Mouse (Mus musculus) MEL (cell line): ENCODE data around the gene Osbpl8. TPM values are rescaled to one million over a fixed set of nuclear protein-coding genes. Genes with fewer than 3 reads are reported as not detected.
A peak's percentile ranks its signal among the peaks of the same experiment; 100 is the strongest.

Source experiments
- DNase-seq: peaks from one replicate; pipeline ENCODE4 v3.0.0; 2011; ENCODE audit warnings: low read depth, low spot score
- H3K27ac ChIP-seq: 2 replicates; pipeline ENCODE4 v1.5.1; 2012; ENCODE audit warnings: low read depth, mild to moderate bottlenecking, control low read depth, low read length, moderate library complexity; ENCODE audit not compliant: control insufficient read depth
- H3K27me3 ChIP-seq, 2 experiments: fragments of 150-350 bp in 1 of 2; sonication (generic) in 1 of 2; 2 replicates each; pipeline ENCODE4 v1.6.1; 2012; ENCODE audit warnings: low read length in 2 of 2, mild to moderate bottlenecking in 2 of 2, improper control_type of control experiment in 1 of 2, moderate library complexity in 1 of 2; ENCODE audit not compliant: insufficient read depth in 2 of 2, control insufficient read depth in 1 of 2
- H3K36me3 ChIP-seq, 2 experiments: 2 replicates each; pipeline ENCODE4 v1.6.1; 2012 to 2014; ENCODE audit warnings: low read length in 2 of 2, improper control_type of control experiment in 1 of 2, inconsistent platforms in 1 of 2, mild to moderate bottlenecking in 1 of 2; ENCODE audit not compliant: insufficient read depth in 2 of 2, control insufficient read depth in 1 of 2
- H3K4me1 ChIP-seq, 2 experiments: fragments of 150-350 bp in 1 of 2; sonication (generic) in 1 of 2; 2 replicates each; pipeline ENCODE4 v1.6.1; 2012; ENCODE audit warnings: low read length in 2 of 2, improper control_type of control experiment in 1 of 2, mild to moderate bottlenecking in 1 of 2; ENCODE audit not compliant: insufficient read depth in 2 of 2, control insufficient read depth in 1 of 2
- H3K4me3 ChIP-seq, 2 experiments: fragments of 150-350 bp in 1 of 2; sonication (generic) in 1 of 2; 2 replicates each; pipeline ENCODE4 v1.5.1; 2012; ENCODE audit warnings: low read depth in 2 of 2, low read length in 2 of 2, mild to moderate bottlenecking in 2 of 2, moderate library complexity in 2 of 2, control low read depth in 1 of 2, improper control_type of control experiment in 1 of 2; ENCODE audit not compliant: control insufficient read depth in 1 of 2, insufficient read depth in 1 of 2
- H3K79me2 ChIP-seq: 2 replicates; pipeline ENCODE4 v1.6.1; 2012; ENCODE audit warnings: mild to moderate bottlenecking, low read length, moderate library complexity; ENCODE audit not compliant: control insufficient read depth, poor library complexity, insufficient read depth
- H3K9ac ChIP-seq: 2 replicates; pipeline ENCODE4 v1.6.1; 2012; ENCODE audit warnings: low read depth, mild to moderate bottlenecking, control low read depth, low read length, moderate library complexity; ENCODE audit not compliant: control insufficient read depth, poor library complexity, severe bottlenecking
- H3K9me3 ChIP-seq: fragments of 150-350 bp; sonication (generic); replicated peaks from 2 replicates; pipeline ENCODE4 v1.6.1; 2012; ENCODE audit warnings: mild to moderate bottlenecking, low read length, improper control_type of control experiment, moderate library complexity; ENCODE audit not compliant: insufficient read depth
- CHD1 ChIP-seq: IDR thresholded peaks from 2 replicates; pipeline ENCODE4 v1.6.1; 2012; ENCODE audit warnings: low read depth, mild to moderate bottlenecking, inconsistent platforms, low read length, improper control_type of control experiment
- CHD2 ChIP-seq: IDR thresholded peaks from 2 replicates; pipeline ENCODE4 v1.6.1; 2011; ENCODE audit warnings: low read length, improper control_type of control experiment
- E2F4 ChIP-seq: IDR thresholded peaks from 2 replicates; pipeline ENCODE4 v1.6.1; 2011; ENCODE audit warnings: low read depth, low read length, improper control_type of control experiment, borderline replicate concordance
- EP300 ChIP-seq, 2 experiments: IDR thresholded peaks; 2 replicates each; pipeline ENCODE4 v1.6.1; 2011; ENCODE audit warnings: improper control_type of control experiment in 2 of 2, low read length in 2 of 2, low read depth in 1 of 2, mild to moderate bottlenecking in 1 of 2
- ETS1 ChIP-seq: IDR thresholded peaks from 2 replicates; pipeline ENCODE4 v1.6.1; 2012; ENCODE audit warnings: low read depth, mild to moderate bottlenecking, inconsistent platforms, low read length, improper control_type of control experiment, moderate library complexity
- KAT2A ChIP-seq: conservative IDR thresholded peaks from 2 replicates; pipeline ENCODE4 v1.6.1; 2012; ENCODE audit warnings: low read depth, low read length, improper control_type of control experiment, inconsistent platforms
- MAFK ChIP-seq: IDR thresholded peaks from 2 replicates; pipeline ENCODE4 v1.6.1; 2011; ENCODE audit warnings: low read depth, mild to moderate bottlenecking, low read length, improper control_type of control experiment, borderline replicate concordance
- MAZ ChIP-seq: IDR thresholded peaks from 2 replicates; pipeline ENCODE4 v1.6.1; 2012; ENCODE audit warnings: low read depth, mild to moderate bottlenecking, inconsistent platforms, low read length, improper control_type of control experiment
- NELFE ChIP-seq: IDR thresholded peaks from 2 replicates; pipeline ENCODE4 v1.6.1; 2011; ENCODE audit warnings: low read depth, low read length, improper control_type of control experiment
- NRF1 ChIP-seq: IDR thresholded peaks from 2 replicates; pipeline ENCODE4 v1.6.1; 2014; ENCODE audit warnings: low read depth, mild to moderate bottlenecking, inconsistent platforms, low read length, improper control_type of control experiment, moderate library complexity; ENCODE audit not compliant: poor library complexity, insufficient read depth, severe bottlenecking
- SIN3A ChIP-seq: IDR thresholded peaks from 2 replicates; pipeline ENCODE4 v1.6.1; 2012; ENCODE audit warnings: low read length, improper control_type of control experiment, inconsistent platforms
- SMC3 ChIP-seq: IDR thresholded peaks from 2 replicates; pipeline ENCODE4 v1.6.1; 2011; ENCODE audit warnings: low read depth, low read length, improper control_type of control experiment
- TAL1 ChIP-seq: IDR thresholded peaks from 2 replicates; pipeline ENCODE4 v1.6.1; 2012; ENCODE audit warnings: mild to moderate bottlenecking, inconsistent platforms, low read length, moderate library complexity, mixed read lengths
- UBTF ChIP-seq: IDR thresholded peaks from 2 replicates; pipeline ENCODE4 v1.6.1; 2012; ENCODE audit warnings: low read depth, mild to moderate bottlenecking, inconsistent platforms, low read length, improper control_type of control experiment, moderate library complexity, borderline replicate concordance; ENCODE audit not compliant: insufficient read depth
- USF2 ChIP-seq, 2 experiments: IDR thresholded peaks; 2 replicates each; pipeline ENCODE4 v1.6.1; 2011 to 2012; ENCODE audit warnings: improper control_type of control experiment in 2 of 2, low read length in 2 of 2, borderline replicate concordance in 1 of 2, inconsistent platforms in 1 of 2, low read depth in 1 of 2, mild to moderate bottlenecking in 1 of 2; ENCODE audit not compliant: insufficient read depth in 1 of 2
- polyA plus RNA-seq, 2 experiments: library from polyadenylated mRNA; stranded (reverse) in 1 of 2; unstranded in 1 of 2; fragments of >175 nt in 1 of 2; fragments of >200 nt in 1 of 2; gene quantifications; 2 replicates each; pipeline versions ENCODE4 v1.2.1 to v1.2.4; 2012; ENCODE audit warnings: low replicate concordance in 2 of 2, low read depth in 1 of 2; ENCODE audit not compliant: insufficient read length in 2 of 2, insufficient read depth in 1 of 2, missing spikeins in 1 of 2
- total RNA-seq: library from RNA; depleted of rRNA; stranded (reverse); fragments of 300-350 nt; gene quantifications from 2 replicates; pipeline ENCODE4 v1.2.3, GENCODE M21; 2012

Osbpl8 gene
- total and polyA plus RNA-seq, 3 experiments, result 26.2 to 44.8 (median 33.4) TPM

- no peak for DNase-seq
- TF ChIP-seq KAT2A, result no peak
- TF ChIP-seq SMC3, result no peak
- no peak for TF ChIP-seq CHD1
- no peak for TF ChIP-seq MAZ
- TF ChIP-seq SIN3A, result no peak
- TF ChIP-seq MAFK, result no peak
- TF ChIP-seq NRF1, result no peak
- no peak for TF ChIP-seq UBTF
- no peak for TF ChIP-seq USF2 (IDR thresholded peaks at IDR 0.05; ENCODE audit: borderline replicate concordance in 1 of 2, insufficient read depth in 1 of 2, low read depth in 1 of 2, low read length in 2 of 2)
- TF ChIP-seq E2F4, result no peak
- TF ChIP-seq NELFE, result no peak
- TF ChIP-seq EP300 (IDR thresholded peaks at IDR 0.05; ENCODE audit: low read depth in 1 of 2, low read length in 2 of 2), result no peak
- no peaks in the 10 kb centered on the region for H3K4me1 ChIP-seq
- no peaks in the 10 kb centered on the region for H3K9me3 ChIP-seq
- H3K9ac ChIP-seq, result no peak overlapping the region
- H3K27ac ChIP-seq, result no peak overlapping the region
- no peaks in the 10 kb centered on the region for H3K27me3 ChIP-seq
- H3K79me2 ChIP-seq, result peaks cover 26% of the 10 kb centered on the region
- H3K36me3 ChIP-seq, result peaks cover 2 to 17% of the 10 kb centered on the region in 2 experiments; a peak in 3 of 4 replicates
- H3K4me3 ChIP-seq, result no peak overlapping the region
These were observed 51.6 kb downstream of the Osbpl8 start for GRCm38 (mm10) chr10:111216111-111216510.

GRCm38 (mm10) chr10:111222535-111222934, 58.0 kb downstream of the Osbpl8 start:
- no peaks in the 10 kb centered on the region for H3K9me3 ChIP-seq
- H3K79me2 ChIP-seq, result peaks cover 9% of the 10 kb centered on the region
- peaks cover 0 to 22% of the 10 kb centered on the region in 2 experiments; a peak in 3 of 4 replicates for H3K36me3 ChIP-seq
- H3K9ac ChIP-seq, result no peak overlapping the region
- H3K4me1 ChIP-seq, result peaks cover 0 to 4% of the 10 kb centered on the region in 2 experiments; a peak in 1 of 4 replicates
- H3K27ac ChIP-seq, result no peak overlapping the region
- no peaks in the 10 kb centered on the region for H3K27me3 ChIP-seq
- no peak overlapping the region for H3K4me3 ChIP-seq
- TF ChIP-seq MAZ (no peak), CHD2 (no peak), ETS1 (0 out of 2 replicates have a peak, but pooled peaks have one; percentile 7), TAL1 (peak; percentile 52)
- TF ChIP-seq, all 39 proteins: peak for 2
- DNase-seq, result peak; percentile 27
